In the genomic region with DNA sequence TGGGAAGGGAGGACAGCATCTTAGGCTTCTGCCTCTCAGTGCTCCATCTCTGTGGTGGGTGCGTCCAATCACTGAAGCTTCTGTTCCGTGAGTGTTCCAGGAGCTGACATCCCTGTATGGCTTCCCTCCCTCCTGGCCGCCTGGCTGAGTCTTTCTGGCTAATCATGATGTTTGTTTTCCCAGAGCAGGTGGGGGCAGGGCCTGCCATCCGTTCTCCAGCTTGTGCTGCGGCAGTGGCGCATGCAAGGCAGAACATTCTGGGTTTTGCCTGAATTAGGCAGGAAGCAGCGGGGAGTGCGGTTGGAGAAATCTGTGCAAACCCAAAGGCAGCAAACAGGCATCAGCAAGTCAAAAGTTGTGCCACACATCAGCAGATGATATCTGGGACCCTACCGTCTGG, we compare ENCODE assay signal across 13 mouse cellular contexts. TPM values are rescaled to one million over a fixed set of nuclear protein-coding genes. Genes with fewer than 3 reads are reported as not detected.
A peak's percentile ranks its signal among the peaks of the same experiment; 100 is the strongest.
DNase-seq lines count a peak whose midpoint lies in the region; ATAC-seq and TF ChIP-seq lines count a peak whose summit lies in the region.
"Had no signal": no experiment of that assay in that cellular context is flagged by ENCODE, and none has a peak within 500 bp of the region (broad histone marks: within the 10 kb centered on the region; RNA-seq: fewer than 3 reads in every experiment).

No protein-coding gene starts in this region.

- peaks cover 57% of the 10 kb centered on the region for H3K4me1 ChIP-seq in hindbrain, embryonic 10.5 days (replicated peaks)
- H3K4me1 ChIP-seq in hindbrain, embryonic 11.5 days (replicated peaks; ENCODE audit: control insufficient read depth, insufficient read depth, low read length) = peaks cover 19% of the 10 kb centered on the region
- peaks cover 42% of the 10 kb centered on the region for H3K4me1 ChIP-seq in embryonic facial prominence, embryonic 10.5 days
- peaks cover 29% of the 10 kb centered on the region for H3K4me1 ChIP-seq in olfactory bulb, adult 2 months (ENCODE audit: control insufficient read depth, insufficient read depth, low read length)

- H3K9me3 ChIP-seq in hindbrain, embryonic 10.5 days = no peaks in the 10 kb centered on the region
- H3K9me3 ChIP-seq in hindbrain, embryonic 11.5 days (ENCODE audit: control insufficient read depth, low read length) = no peaks in the 10 kb centered on the region
- no peaks in the 10 kb centered on the region for H3K9me3 ChIP-seq in embryonic facial prominence, embryonic 10.5 days
- H3K9me3 ChIP-seq: embryonic facial prominence, embryonic 13.5 days; heart, embryonic 13.5 days; limb, embryonic 12.5 days had no signal

- H3K27me3 ChIP-seq in hindbrain, embryonic 10.5 days (ENCODE audit: insufficient read depth, poor library complexity, severe bottlenecking) = no peaks in the 10 kb centered on the region; the same call in none of the 2 replicates
- no peaks in the 10 kb centered on the region for H3K27me3 ChIP-seq in hindbrain, embryonic 11.5 days (ENCODE audit: control insufficient read depth, insufficient read depth, low read length)
- no peaks in the 10 kb centered on the region; the same call in 1 of the 2 replicates for H3K27me3 ChIP-seq in embryonic facial prominence, embryonic 10.5 days (replicated peaks; ENCODE audit: low read depth, poor library complexity, severe bottlenecking)
- H3K27me3 ChIP-seq: embryonic facial prominence, embryonic 13.5 days; heart, embryonic 13.5 days had no signal

- TF ChIP-seq POLR2A in olfactory bulb, adult 2 months (IDR thresholded peaks at IDR 0.05; ENCODE audit: insufficient read depth, low read depth, low read length) = peak; percentile 26; the same call in 1 of the 2 replicates

- H3K27ac ChIP-seq in hindbrain, embryonic 10.5 days = peak overlapping the region; percentile 78
- H3K27ac ChIP-seq in hindbrain, embryonic 11.5 days (ENCODE audit: low read depth, low read length) = no peak overlapping the region
- H3K27ac ChIP-seq in embryonic facial prominence, embryonic 10.5 days (replicated peaks) = peak overlapping the region; percentile 45
- no peak overlapping the region for H3K27ac ChIP-seq in olfactory bulb, adult 2 months (ENCODE audit: insufficient read depth, low read depth, low read length)
- H3K27ac ChIP-seq: embryonic facial prominence, embryonic 13.5 days; heart, embryonic 13.5 days; limb, embryonic 12.5 days had no signal

- no peaks in the 10 kb centered on the region for H3K36me3 ChIP-seq in hindbrain, embryonic 10.5 days
- no peaks in the 10 kb centered on the region for H3K36me3 ChIP-seq in hindbrain, embryonic 11.5 days (ENCODE audit: control insufficient read depth, insufficient read depth, low read length)
- no peaks in the 10 kb centered on the region for H3K36me3 ChIP-seq in embryonic facial prominence, embryonic 10.5 days (replicated peaks)
- H3K36me3 ChIP-seq: embryonic facial prominence, embryonic 13.5 days; heart, embryonic 13.5 days; limb, embryonic 12.5 days had no signal

- H3K4me3 ChIP-seq in hindbrain, embryonic 10.5 days = no peak overlapping the region
- no peak overlapping the region for H3K4me3 ChIP-seq in hindbrain, embryonic 11.5 days (ENCODE audit: low read depth, low read length)
- 0 out of 2 replicates have a peak overlapping the region, but pooled peaks have one; percentile 2 for H3K4me3 ChIP-seq in embryonic facial prominence, embryonic 10.5 days
- H3K4me3 ChIP-seq in olfactory bulb, adult 2 months (ENCODE audit: insufficient read depth, low read depth, low read length) = no peak overlapping the region
- H3K4me3 ChIP-seq: embryonic facial prominence, embryonic 13.5 days; heart, embryonic 13.5 days; limb, embryonic 12.5 days had no signal

- H3K9ac ChIP-seq in hindbrain, embryonic 11.5 days (ENCODE audit: low read depth, low read length) = no peak overlapping the region
- H3K9ac ChIP-seq: embryonic facial prominence, embryonic 13.5 days; heart, embryonic 13.5 days; limb, embryonic 12.5 days had no signal

- ATAC-seq in hindbrain, embryonic 11.5 days (ENCODE audit: low FRiP score) = no peak
- ATAC-seq in erythroblast, adult 5-6 weeks (replicated peaks; ENCODE audit: low FRiP score, poor library complexity, severe bottlenecking) = no peak

- 52% methylated on average over 9 of the region's 9 CpGs for WGBS in hindbrain, embryonic 10.5 days
- 45% methylated on average over 9 of the region's 9 CpGs for WGBS in hindbrain, embryonic 11.5 days
- WGBS in embryonic facial prominence, embryonic 10.5 days = 47% methylated on average over 9 of the region's 9 CpGs
- WGBS in olfactory bulb, adult 2 months = 32% methylated on average over 9 of the region's 9 CpGs

- no peak overlapping the region for H3K4me2 ChIP-seq in hindbrain, embryonic 11.5 days (replicated peaks; ENCODE audit: low read depth, low read length)
- H3K4me2 ChIP-seq: embryonic facial prominence, embryonic 13.5 days; heart, embryonic 13.5 days; limb, embryonic 12.5 days had no signal

- peak; percentile 42 for DNase-seq in hindbrain, embryonic 10.5 days (ENCODE audit: low spot score)
- DNase-seq in hindbrain, embryonic 11.5 days (ENCODE audit: low spot score) = no peak
- DNase-seq in embryonic facial prominence, embryonic 10.5 days (ENCODE audit: low spot score) = peak; percentile 59
- peak; percentile 25 for DNase-seq in kidney, postnatal 14 days
- DNase-seq in spleen, postnatal 14 days (ENCODE audit: low spot score in 2 of 2) = no peak
- DNase-seq in cerebellum, adult 18-20 months = no peak

- no peak for TF ChIP-seq CTCF in olfactory bulb, adult 2 months (IDR thresholded peaks at IDR 0.05; ENCODE audit: insufficient read depth, low read depth, low read length)

RNA-seq across cellular contexts. Expression of a gene that starts 20.9 kb away (rescaled TPM):
- 11.0 and 13.9 TPM in 2 replicates for polyA plus RNA-seq in hindbrain, embryonic 10.5 days (2016; fragmentation: Nextera tagmentation; extraction: Ambion mirVana)
- 11.4 and 16.2 TPM in 2 replicates for polyA plus RNA-seq in hindbrain, embryonic 11.5 days (2014; fragmentation: Nextera tagmentation; extraction: Ambion mirVana)
- polyA plus RNA-seq in embryonic facial prominence, embryonic 10.5 days (2016; fragmentation: Nextera tagmentation; extraction: Ambion mirVana) = 9.5 and 10.6 TPM in 2 replicates
- polyA plus RNA-seq in olfactory bulb, adult 2 months (2012; ENCODE audit: insufficient read depth, insufficient read length, low replicate concordance, missing spikeins) = not detected in 2 replicates
- 3.1 and 3.3 TPM in 2 replicates for total RNA-seq in erythroblast, adult 5-6 weeks (2015; ENCODE audit: low replicate concordance)
- 2.6 and 4.3 TPM in 2 replicates for total RNA-seq in erythroblast, adult 5-6 weeks (2017; ENCODE audit: low replicate concordance)

RNA-seq across cellular contexts. Expression of a gene that starts 39.0 kb away (rescaled TPM):
- polyA plus RNA-seq in hindbrain, embryonic 10.5 days (2016; fragmentation: Nextera tagmentation; extraction: Ambion mirVana) = not detected in 2 replicates
- polyA plus RNA-seq in hindbrain, embryonic 11.5 days (2014; fragmentation: Nextera tagmentation; extraction: Ambion mirVana) = not detected in 2 replicates
- not detected in 2 replicates for polyA plus RNA-seq in embryonic facial prominence, embryonic 10.5 days (2016; fragmentation: Nextera tagmentation; extraction: Ambion mirVana)
- not detected in 2 replicates for polyA plus RNA-seq in olfactory bulb, adult 2 months (2012; ENCODE audit: insufficient read depth, insufficient read length, low replicate concordance, missing spikeins)
- not detected in 2 replicates for total RNA-seq in erythroblast, adult 5-6 weeks (2015; ENCODE audit: low replicate concordance)
- not detected in 2 replicates for total RNA-seq in erythroblast, adult 5-6 weeks (2017; ENCODE audit: low replicate concordance)
- total RNA-seq: megakaryocyte, adult 5-6 weeks had no signal
- polyA plus RNA-seq: embryonic facial prominence, embryonic 13.5 days; heart, embryonic 13.5 days; limb, embryonic 12.5 days; small intestine, adult 2 months had no signal

Comparison
In these comparisons a context has a peak if more than half of its experiments do, and no peak if none do; other contexts are left out.
1. DNase-seq: peak in hindbrain, embryonic 10.5 days (single experiment), embryonic facial prominence, embryonic 10.5 days (single experiment) and kidney, postnatal 14 days (single experiment); none in hindbrain, embryonic 11.5 days (single experiment), spleen, postnatal 14 days (0 of 2) and cerebellum, adult 18-20 months (0 of 2).
2. H3K27ac ChIP-seq: peak in hindbrain, embryonic 10.5 days (single experiment) and embryonic facial prominence, embryonic 10.5 days (single experiment); none in hindbrain, embryonic 11.5 days (single experiment) and olfactory bulb, adult 2 months (single experiment).